Mouse (Mus musculus): ENCODE measurements around the gene 9430097D07Rik. TPM values are rescaled to one million over a fixed set of nuclear protein-coding genes. Genes with fewer than 3 reads are reported as not detected.

The 9430097D07Rik gene
- total RNA-seq (2015; ENCODE audit: low replicate concordance): not detected in 2 replicates
- total RNA-seq (2017; ENCODE audit: low replicate concordance): not detected in 2 replicates

DNA sequence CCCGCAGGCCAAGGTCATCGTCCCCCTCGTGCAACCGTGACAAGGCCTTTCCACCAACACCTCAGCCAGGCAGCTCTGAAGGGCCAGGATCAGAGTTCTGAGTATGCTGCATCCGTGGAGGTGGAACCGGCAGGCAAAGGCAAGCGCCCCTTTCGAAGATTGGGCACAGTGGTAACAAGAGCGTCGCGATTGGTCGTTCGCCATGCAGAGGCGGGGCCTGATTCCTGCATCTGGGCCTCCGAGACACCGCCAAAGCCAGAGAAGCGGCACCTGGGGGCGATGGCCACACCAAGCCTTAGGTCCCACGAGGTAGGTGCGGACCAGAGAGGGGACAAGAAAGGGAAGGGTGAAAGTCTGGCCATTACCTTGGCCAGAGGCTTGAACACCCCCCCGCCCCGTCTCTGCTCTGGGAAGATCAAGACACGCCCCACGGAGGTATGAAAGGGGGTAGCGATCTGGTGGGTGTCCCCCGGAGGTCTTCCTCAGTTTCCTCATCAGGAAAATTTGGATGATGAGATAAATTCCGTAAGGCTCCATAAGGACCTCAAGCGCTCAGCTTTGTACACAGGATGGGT is at the start of gene 9430097D07Rik:
9430097D07Rik (minus strand) TSS at position 99 of the 575 bp plus-strand sequence.
- ATAC-seq (replicated peaks; ENCODE audit: low FRiP score, poor library complexity, severe bottlenecking): peak; percentile 40; the same call in 1 of the 2 replicates

DNA sequence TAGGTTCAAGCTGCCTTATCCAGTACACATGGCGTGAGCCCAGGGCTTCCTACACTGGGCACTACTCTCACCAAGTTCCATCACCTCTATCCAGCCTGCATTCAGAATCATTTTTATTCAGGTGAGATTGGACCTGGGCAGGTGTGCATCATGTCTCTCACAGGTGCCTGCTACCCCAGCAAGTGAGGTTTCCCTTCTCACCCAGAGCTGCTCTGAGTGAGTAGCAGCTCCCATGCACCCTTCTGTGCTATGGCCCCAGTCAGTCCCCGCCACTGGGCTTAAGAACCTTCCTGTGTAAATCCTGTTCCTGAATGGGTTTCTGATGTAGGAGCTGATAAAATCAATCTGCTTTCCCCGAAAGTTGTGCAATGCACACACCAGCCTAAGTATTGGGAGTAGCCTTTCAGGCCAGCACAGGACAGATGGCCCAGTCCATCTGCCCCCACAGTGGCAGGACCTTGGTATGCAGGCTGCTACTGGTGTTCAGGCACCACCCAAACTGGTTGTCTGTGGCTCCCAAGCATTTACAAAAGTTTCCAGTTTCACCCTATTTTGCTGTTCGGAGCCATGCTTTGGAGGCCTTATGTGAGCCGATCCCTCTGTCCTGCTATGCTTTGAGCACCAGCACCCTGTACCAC is 48.7 kb upstream of the 9430097D07Rik start:
- ATAC-seq (replicated peaks; ENCODE audit: low FRiP score, poor library complexity, severe bottlenecking): no peak

- no peak for ATAC-seq (replicated peaks; ENCODE audit: low FRiP score, poor library complexity, severe bottlenecking)
Measured at GRCm38 (mm10) chr2:32621517-32621859, 46.0 kb upstream of the 9430097D07Rik start, which contains the start of gene Ak1. Gene Ak1 (plus strand): TSS chr2:32621758.

DNA sequence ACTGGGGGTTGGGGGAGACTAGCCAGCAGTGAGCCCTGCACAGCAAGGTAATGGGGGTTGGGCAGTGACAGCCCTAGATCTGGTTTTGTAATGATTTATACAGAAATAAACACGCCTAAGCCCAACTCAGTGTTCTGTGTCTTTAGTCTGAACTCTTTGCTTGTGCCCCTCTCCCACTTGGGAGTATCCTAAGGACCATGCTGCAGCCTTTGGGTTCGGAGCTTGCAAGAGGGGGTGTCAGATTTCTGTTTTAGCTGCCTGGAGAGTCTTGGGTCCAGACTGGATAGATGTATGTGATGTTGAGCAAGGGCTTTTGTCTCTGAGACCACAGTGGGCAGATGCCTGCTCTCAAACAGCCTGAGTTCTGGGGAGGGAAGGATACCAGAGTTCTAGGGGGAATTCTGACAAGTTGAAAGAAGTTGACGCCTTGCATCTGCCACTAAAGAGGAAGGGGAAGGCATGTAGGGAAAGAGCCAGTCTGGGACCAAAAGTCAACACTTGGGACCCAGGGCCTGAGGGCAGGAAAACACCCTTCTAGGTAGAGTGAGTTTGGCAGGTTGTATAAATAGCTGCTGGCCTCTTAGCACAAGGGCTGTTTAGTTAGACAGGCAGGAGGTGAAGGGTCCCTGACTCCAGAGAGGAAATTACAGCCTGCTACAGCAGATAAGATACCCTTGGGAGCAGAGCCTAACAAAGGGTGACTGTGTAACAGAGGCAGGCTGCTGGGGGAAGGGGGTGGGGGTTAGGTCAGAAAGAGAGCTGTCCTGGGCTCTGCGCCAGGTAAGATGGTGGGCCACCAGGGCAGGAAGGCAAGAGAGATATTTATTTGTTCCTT is 45.4 kb upstream of the 9430097D07Rik start:
- ATAC-seq (replicated peaks; ENCODE audit: low FRiP score, poor library complexity, severe bottlenecking): no peak

- no peak for ATAC-seq (replicated peaks; ENCODE audit: low FRiP score, poor library complexity, severe bottlenecking)
Measured at GRCm38 (mm10) chr2:32618051-32618450, 42.6 kb upstream of the 9430097D07Rik start.

DNA sequence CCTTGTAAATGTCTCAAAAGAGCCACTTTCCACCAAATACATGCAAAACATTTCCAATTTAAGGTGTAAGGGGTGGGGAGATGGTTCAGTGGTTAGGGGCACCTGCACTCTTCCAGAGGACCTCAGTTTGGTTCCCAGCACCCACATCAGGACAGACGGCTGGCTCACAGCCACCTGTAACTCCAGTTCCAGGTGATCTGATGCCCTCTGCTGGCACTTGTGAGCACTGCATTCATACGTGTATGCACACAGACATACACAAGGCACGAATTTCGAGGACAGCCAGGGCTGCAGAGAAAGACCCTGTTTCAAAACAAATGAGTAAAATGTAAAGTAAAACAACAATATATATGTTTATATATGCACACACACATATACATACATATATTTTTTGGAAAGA is 42.1 kb upstream of the 9430097D07Rik start:
- no peak for ATAC-seq (replicated peaks; ENCODE audit: low FRiP score, poor library complexity, severe bottlenecking)

GRCm38 (mm10) chr2:32617109-32617508 is 41.6 kb upstream of the 9430097D07Rik start:
- no peak for ATAC-seq (replicated peaks; ENCODE audit: low FRiP score, poor library complexity, severe bottlenecking)

DNA sequence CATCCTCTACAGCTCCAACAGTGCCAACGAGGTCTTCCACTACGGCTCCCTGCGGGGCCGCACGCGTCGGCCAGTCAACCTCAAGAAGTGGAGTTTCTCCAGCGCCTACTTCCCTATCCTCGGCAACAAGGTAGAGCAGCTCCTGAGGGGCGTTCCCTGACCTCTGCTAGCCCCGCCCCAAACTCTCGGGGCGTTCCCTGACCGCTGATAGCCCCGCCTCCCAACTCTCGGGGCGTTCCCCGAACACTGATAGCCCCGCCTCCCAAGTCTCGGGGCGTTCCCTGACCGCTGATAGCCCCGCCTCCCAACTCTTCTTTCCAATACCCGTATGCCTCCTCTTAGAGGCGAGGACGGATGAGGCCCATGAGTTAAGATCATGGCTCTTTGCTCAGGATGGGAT is 36.8 kb upstream of the 9430097D07Rik start:
- ATAC-seq (replicated peaks; ENCODE audit: low FRiP score, poor library complexity, severe bottlenecking): no peak

DNA sequence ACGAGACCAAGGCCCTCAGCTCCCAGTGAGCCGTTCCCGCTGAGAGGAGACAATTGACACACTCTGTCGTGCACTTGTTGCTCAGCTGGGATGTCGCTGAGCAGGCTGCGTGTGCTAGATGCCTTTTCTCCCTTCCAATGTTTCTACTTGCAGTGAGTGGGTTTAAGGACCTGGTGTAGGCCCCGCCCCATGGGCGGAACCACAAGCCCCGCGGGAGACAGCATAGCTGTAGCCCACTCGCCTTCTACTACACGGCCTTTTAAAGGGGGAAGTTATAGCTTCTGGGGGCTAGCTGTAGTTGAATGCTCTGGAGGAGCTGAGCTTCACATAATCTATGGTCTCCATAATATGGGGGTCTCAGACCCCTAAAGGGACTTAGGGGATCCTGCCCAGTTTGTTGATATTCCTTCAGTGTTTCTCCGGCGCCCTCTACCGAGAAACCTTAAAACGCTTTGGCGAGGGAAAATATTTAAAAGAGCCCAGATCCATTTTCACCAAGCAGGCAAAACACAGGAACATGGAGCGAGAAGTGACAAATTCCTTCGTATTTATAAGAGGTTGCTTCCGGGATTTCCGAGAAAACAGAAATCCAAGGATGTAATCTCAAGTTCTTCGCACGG is 35.2 kb upstream of the 9430097D07Rik start:
- 0 out of 2 replicates have a peak, but pooled peaks have one; percentile 13 for ATAC-seq (replicated peaks; ENCODE audit: low FRiP score, poor library complexity, severe bottlenecking)

GRCm38 (mm10) chr2:32608778-32609435 is 33.4 kb upstream of the 9430097D07Rik start:
- ATAC-seq (replicated peaks; ENCODE audit: low FRiP score, poor library complexity, severe bottlenecking): peak; percentile 6

DNA sequence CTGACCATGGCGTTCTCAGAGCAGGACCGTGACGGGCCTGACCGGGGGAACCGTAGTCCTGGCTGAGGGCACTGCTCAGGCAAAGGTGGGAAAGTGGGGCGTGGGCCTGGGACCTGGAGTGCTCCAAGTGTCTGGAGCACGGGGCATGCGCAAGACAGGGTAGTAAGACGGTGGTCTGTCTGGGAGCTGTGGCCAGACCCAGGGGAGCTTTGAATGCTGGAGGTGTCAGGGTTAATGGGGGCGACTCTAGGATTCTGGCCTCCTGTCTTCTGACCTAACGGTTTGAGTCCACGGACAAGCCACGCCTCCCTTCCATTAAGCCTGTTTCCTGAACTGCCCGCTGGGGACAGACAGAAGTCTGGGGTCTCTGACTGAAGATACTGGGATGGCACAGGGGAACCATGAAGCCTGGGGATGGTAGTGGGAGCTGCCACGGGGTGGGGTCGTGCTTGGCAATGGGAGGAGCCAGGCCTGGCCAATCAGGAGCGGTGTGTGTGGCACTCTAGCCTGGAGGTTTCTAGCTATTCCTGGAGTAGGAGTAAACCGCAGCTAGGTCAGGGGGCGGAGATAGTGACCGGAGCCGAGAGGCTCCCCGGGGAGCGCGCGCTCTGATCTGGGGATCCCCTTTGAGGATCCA is 32.8 kb upstream of the 9430097D07Rik start:
- ATAC-seq (replicated peaks; ENCODE audit: low FRiP score, poor library complexity, severe bottlenecking): peak; percentile 59

GRCm38 (mm10) chr2:32607262-32607947 is 31.9 kb upstream of the 9430097D07Rik start:
- ATAC-seq (replicated peaks; ENCODE audit: low FRiP score, poor library complexity, severe bottlenecking): peak; percentile 34

DNA sequence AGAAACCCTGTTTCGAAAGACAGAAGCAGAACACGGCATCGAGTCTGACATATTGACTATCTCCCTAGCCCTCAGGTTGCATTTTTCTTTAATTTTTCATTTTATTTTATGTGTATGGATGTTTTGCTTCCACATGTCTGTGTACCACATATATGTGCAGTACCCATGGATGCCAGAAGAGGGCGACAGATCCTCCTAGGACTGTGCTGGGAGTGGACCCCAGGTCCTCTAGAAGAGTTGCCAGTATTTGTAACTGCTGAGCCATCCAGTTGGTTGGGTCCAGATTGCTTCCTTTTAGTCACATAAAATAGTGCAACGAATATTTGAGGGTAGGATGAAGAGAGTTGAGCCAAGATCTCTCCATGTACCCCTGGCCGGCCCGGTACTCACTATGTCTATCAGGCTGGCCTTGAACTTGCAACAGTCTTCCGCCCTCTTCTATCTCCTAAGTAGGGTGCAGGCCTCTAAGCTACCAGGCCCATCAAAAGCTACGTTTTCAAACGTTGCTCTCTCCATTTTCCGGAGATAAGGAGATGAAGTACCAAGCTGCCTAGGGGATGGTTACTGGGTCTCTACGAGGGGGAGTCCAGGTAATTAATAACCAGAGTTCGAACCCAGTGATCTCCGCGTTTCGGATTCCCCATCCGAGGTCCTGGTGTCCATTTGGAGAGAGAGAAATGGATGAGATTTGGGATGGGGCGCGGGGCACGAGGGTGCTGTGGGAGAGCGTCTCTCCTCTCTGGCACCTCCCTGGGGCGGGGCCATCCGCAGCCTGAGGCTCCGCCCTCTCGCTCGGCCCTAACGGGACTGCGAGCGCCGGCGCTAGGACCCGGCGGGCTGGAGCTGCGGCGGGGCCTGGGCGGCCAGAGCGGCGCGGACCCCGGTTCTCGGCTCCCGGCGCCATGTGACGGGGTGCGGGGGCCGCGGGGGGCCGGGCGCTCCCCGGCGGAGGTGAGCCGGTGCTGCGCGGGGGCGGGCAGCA is 31.0 kb upstream of the 9430097D07Rik start:
- peak; percentile 75 for ATAC-seq (replicated peaks; ENCODE audit: low FRiP score, poor library complexity, severe bottlenecking)

DNA sequence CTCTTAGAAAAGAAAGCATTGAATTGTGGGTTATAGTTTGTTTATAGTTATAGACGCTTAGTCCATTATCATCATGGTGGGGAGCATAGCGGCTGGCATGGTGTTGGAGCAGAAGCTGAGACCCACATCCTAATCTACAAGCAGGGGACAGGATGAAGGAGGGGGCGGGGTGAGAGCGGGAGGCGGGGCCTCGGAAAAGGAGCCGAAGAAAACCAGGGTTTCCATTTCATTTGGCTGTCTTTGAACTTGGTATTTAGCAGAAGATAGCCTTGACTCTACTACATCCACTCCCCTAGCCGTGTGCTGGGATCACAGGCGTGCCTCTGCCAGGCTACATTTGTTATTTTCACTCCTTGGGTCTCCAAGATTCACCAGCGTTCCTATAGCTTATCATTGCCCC is 29.1 kb upstream of the 9430097D07Rik start:
- ATAC-seq (replicated peaks; ENCODE audit: low FRiP score, poor library complexity, severe bottlenecking): no peak

GRCm38 (mm10) chr2:32602600-32603054 is 27.1 kb upstream of the 9430097D07Rik start:
- ATAC-seq (replicated peaks; ENCODE audit: low FRiP score, poor library complexity, severe bottlenecking): peak; percentile 61

DNA sequence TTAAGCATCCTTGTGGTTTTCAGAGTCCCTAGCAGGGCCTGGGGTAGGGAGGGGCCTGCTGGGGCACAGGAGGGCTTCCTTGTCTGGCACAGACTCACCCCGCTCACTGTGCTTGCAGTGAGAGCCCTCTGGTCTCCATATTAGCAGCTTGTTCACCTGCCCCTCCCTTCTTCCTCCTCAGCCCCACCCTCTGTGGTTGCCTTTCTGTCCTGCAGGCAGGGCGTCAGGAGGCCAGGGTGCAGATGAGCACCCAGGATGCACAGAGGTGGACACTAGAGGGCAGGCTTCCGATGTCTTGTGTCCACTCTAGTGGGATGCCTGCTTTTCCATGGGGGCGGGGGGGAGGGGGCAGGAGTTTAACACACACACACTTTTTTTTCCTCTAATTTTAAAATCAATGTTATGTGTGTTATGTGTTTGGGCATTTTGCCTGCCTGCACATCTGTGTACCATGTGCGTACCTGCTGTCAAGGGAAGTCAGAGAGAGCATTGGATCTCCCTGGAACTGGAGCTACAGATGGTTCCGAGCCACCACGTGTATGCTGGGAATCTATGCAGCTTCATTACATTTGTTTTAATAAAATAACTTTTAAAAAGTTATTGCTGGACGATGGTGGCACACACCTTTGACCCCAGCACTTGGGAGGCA is 26.1 kb upstream of the 9430097D07Rik start:
- ATAC-seq (replicated peaks; ENCODE audit: low FRiP score, poor library complexity, severe bottlenecking): peak; percentile 62

DNA sequence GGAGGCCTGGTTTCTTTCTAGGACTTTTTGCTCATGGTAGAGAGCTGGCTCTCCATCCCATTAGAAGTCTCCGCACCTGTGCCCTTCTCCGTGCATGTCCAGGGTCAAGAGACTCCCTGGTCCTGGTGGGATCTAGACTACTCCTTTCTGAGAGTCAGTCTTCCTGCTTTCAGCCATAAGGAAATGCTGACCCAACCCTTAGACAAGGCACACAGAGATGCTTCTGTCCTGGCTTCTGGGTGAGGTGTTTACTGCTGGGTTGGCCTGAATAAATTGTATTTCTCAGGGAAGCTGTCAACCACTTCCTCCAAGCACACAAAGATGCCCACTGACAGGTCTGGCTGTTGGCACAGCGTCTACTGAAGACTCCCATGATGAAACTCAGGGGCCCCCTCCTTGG is 23.9 kb upstream of the 9430097D07Rik start, which contains the start of gene St6galnac6:
St6galnac6 (plus strand) TSS at position 301 of the 400 bp plus-strand sequence.
- no peak for ATAC-seq (replicated peaks; ENCODE audit: low FRiP score, poor library complexity, severe bottlenecking)

All from erythroblast, adult 5-6 weeks (primary cell).